Mouse (Mus musculus) liver, adult 2 months (tissue): Measurements from ENCODE around the gene Cby1. TPM values are rescaled to one million over a fixed set of nuclear protein-coding genes. Genes with fewer than 3 reads are reported as not detected.
A peak's percentile ranks its signal among the peaks of the same experiment; 100 is the strongest.

Experiments used
- DNase-seq: peaks from one replicate; pipeline ENCODE4 v3.0.0-alpha.2; 2011; ENCODE audit warnings: low read depth, low spot score; ENCODE audit errors: extremely low read depth
- H3K27ac ChIP-seq: fragments of 200-500 bp; replicated peaks from 2 replicates; pipeline ENCODE4 v1.5.1; 2012; ENCODE audit warnings: low read depth, mild to moderate bottlenecking, control low read depth, inconsistent platforms, low read length; ENCODE audit not compliant: insufficient read depth
- H3K27me3 ChIP-seq: fragments of 200-500 bp; 2 replicates; pipeline ENCODE4 v1.6.1; 2012; ENCODE audit warnings: mild to moderate bottlenecking, moderate library complexity, low read length, inconsistent platforms; ENCODE audit not compliant: control insufficient read depth, insufficient read depth
- H3K36me3 ChIP-seq: fragments of 200-500 bp; 2 replicates; pipeline ENCODE4 v1.6.1; 2012; ENCODE audit warnings: low read length, inconsistent platforms; ENCODE audit not compliant: control insufficient read depth, insufficient read depth
- H3K4me1 ChIP-seq: fragments of 200-500 bp; 2 replicates; pipeline ENCODE4 v1.6.1; 2011; ENCODE audit warnings: low read length; ENCODE audit not compliant: control insufficient read depth, insufficient read depth
- H3K4me3 ChIP-seq: fragments of 200-500 bp; 2 replicates; pipeline ENCODE4 v1.5.1; 2011; ENCODE audit warnings: low read depth, mild to moderate bottlenecking, control low read depth, low read length, moderate library complexity; ENCODE audit not compliant: insufficient read depth
- H3K79me2 ChIP-seq: fragments of 200-500 bp; 2 replicates; pipeline ENCODE4 v1.6.1; 2012; ENCODE audit warnings: inconsistent platforms, mild to moderate bottlenecking, low read length, moderate library complexity; ENCODE audit not compliant: control insufficient read depth, insufficient read depth
- H3K9ac ChIP-seq: fragments of 200-500 bp; 2 replicates; pipeline ENCODE4 v1.6.1; 2012; ENCODE audit warnings: low read depth, mild to moderate bottlenecking, control low read depth, inconsistent platforms, low read length
- CTCF ChIP-seq: fragments of 200-500 bp; IDR thresholded peaks from 2 replicates; pipeline ENCODE4 v1.5.1; 2011; ENCODE audit warnings: low read depth, low read length, control low read depth
- POLR2A ChIP-seq: fragments of 200-500 bp; IDR thresholded peaks from 2 replicates; pipeline ENCODE4 v1.6.1; 2011; ENCODE audit warnings: low read length, control low read depth; ENCODE audit not compliant: insufficient read depth; ENCODE audit errors: extremely low read depth
- WGBS: fragments of 180-500 bp; shearing (Covaris S2); methylation state at CpG from one replicate; pipeline ENCODE4 v1.1.7; 2018; 5-methylcytosine and 5-hydroxymethylcytosine counted together
- polyA plus RNA-seq: library from polyadenylated mRNA; depleted of rRNA; stranded (reverse); fragments of >200 nt; gene quantifications from 2 replicates; pipeline ENCODE4 v1.2.3, GENCODE M21; 2012
- total RNA-seq: library from RNA; depleted of rRNA; stranded (reverse); fragments of >200 nt; gene quantifications from 2 replicates; pipeline ENCODE4 v1.2.3, GENCODE M21; 2014

The Cby1 gene
- total and polyA plus RNA-seq, 2 experiments, result 3.3 to 6.6 TPM

- WGBS, result 76% methylated on average over 4 of the region's 4 CpGs
- peak; percentile 59 for TF ChIP-seq CTCF
- no peak for TF ChIP-seq POLR2A
These were observed 7.5 kb upstream of the Cby1 start for GRCm38 (mm10) chr15:79651481-79651880.

GRCm38 (mm10) chr15:79656451-79656850 is 2.5 kb upstream of the Cby1 start:
- H3K4me1 ChIP-seq, result peaks cover 4% of the 10 kb centered on the region
- DNase-seq, result no peak
- no peaks in the 10 kb centered on the region for H3K27me3 ChIP-seq
- WGBS, result 92% methylated on average over 14 of the region's 14 CpGs
- no peaks in the 10 kb centered on the region for H3K36me3 ChIP-seq
- no peak overlapping the region for H3K9ac ChIP-seq
- no peak overlapping the region for H3K4me3 ChIP-seq
- TF ChIP-seq CTCF (no peak), POLR2A (no peak)
- H3K79me2 ChIP-seq, result no peaks in the 10 kb centered on the region
- H3K27ac ChIP-seq, result no peak overlapping the region

More at GRCm38 (mm10) chr15:79651481-79651880, 7.5 kb upstream of the Cby1 start:
- no peaks in the 10 kb centered on the region for H3K79me2 ChIP-seq
- no peak overlapping the region for H3K4me3 ChIP-seq
- H3K4me1 ChIP-seq, result no peaks in the 10 kb centered on the region
- H3K36me3 ChIP-seq, result no peaks in the 10 kb centered on the region
- H3K9ac ChIP-seq, result no peak overlapping the region
- no peak overlapping the region for H3K27ac ChIP-seq
- no peaks in the 10 kb centered on the region for H3K27me3 ChIP-seq
- no peak for DNase-seq

GRCm38 (mm10) chr15:79657837-79658530 is 1.0 kb upstream of the Cby1 start:
- H3K36me3 ChIP-seq, result no peaks in the 10 kb centered on the region
- no peaks in the 10 kb centered on the region for H3K27me3 ChIP-seq
- TF ChIP-seq POLR2A (no peak), CTCF (no peak; the same call in 1 of the 2 replicates)
- 3% methylated on average over 16 of the region's 16 CpGs for WGBS
- H3K4me3 ChIP-seq, result peak overlapping the region; percentile 75
- H3K4me1 ChIP-seq, result peaks cover 4% of the 10 kb centered on the region
- peak overlapping the region; percentile 87 for H3K9ac ChIP-seq
- peak; percentile 68 for DNase-seq
- H3K27ac ChIP-seq, result peak overlapping the region; percentile 60
- H3K79me2 ChIP-seq, result no peaks in the 10 kb centered on the region

- WGBS, result 80% methylated on average over 4 of the region's 4 CpGs
These were observed 2.9 kb downstream of the Cby1 start for GRCm38 (mm10) chr15:79661852-79662251.

DNA sequence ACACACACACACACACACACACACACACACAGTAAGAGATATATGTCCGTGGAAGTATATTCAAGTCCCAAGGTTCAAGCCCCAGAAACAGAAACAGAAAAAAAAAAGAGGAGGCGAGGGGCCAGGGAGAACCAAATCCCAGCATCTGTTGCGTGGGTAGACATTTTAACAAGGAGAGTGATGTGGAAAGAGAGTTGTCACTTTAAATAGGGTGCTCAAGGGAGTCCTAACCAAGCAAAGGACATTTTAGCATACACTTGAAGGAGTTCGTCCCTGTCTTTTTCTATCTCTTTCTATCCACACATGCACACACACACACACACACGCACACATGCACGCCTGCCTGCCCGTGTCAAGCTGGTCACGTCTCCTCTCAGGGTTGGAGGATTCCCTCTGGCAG is 5.7 kb downstream of the Cby1 start:
- TF ChIP-seq CTCF (no peak), POLR2A (no peak)
- Histone ChIP-seq H3K9ac (no peak overlapping the region), H3K79me2 (no peaks in the 10 kb centered on the region), H3K4me1 (peaks cover 2% of the 10 kb centered on the region), H3K36me3 (no peaks in the 10 kb centered on the region), H3K27ac (no peak overlapping the region), H3K4me3 (no peak overlapping the region), H3K27me3 (no peaks in the 10 kb centered on the region)
- WGBS, result 95% methylated on average over 8 of the region's 8 CpGs
- DNase-seq, result no peak

More at GRCm38 (mm10) chr15:79661852-79662251, 2.9 kb downstream of the Cby1 start:
- TF ChIP-seq POLR2A, result no peak
- TF ChIP-seq CTCF, result peak; percentile 74
- Histone ChIP-seq H3K36me3 (no peaks in the 10 kb centered on the region), H3K27me3 (no peaks in the 10 kb centered on the region), H3K4me3 (no peak overlapping the region), H3K9ac (no peak overlapping the region), H3K79me2 (no peaks in the 10 kb centered on the region), H3K27ac (no peak overlapping the region), H3K4me1 (peaks cover 4% of the 10 kb centered on the region)
- DNase-seq, result no peak

DNA sequence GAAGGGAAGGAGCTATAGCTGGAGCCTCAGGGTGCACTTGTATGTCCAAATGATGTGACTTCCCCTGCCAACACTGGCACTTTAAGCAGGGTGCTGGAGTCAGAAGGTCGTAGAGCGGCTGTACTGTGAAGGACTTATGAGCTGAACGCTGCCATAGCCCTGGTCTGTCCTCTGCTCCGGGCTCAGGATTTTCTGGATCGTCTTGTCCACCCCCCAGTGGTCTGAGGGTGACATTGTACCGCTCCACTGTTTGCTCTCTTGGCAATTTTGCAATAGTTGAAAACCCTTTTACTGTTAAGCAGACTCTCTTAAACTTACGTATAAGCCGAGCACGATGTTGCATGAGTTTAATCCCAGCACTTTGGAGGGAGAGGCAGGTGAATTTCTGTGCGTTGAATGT is 10.2 kb downstream of the Cby1 start:
- peak; percentile 43 for DNase-seq
- TF ChIP-seq POLR2A (no peak), CTCF (peak; percentile 35; the same call in 1 of the 2 replicates)
- 23% methylated on average over 10 of the region's 10 CpGs for WGBS
- Histone ChIP-seq H3K4me3 (no peak overlapping the region), H3K36me3 (peaks cover 5% of the 10 kb centered on the region), H3K79me2 (peaks cover 10% of the 10 kb centered on the region), H3K27ac (no peak overlapping the region), H3K4me1 (peaks cover 8% of the 10 kb centered on the region), H3K27me3 (no peaks in the 10 kb centered on the region), H3K9ac (no peak overlapping the region)
